Mouse (Mus musculus) NIH3T3 (cell line): ENCODE results near the gene Bank1.

Source experiments
- DNase-seq: peaks from one replicate; pipeline ENCODE4 v3.0.0-alpha.2; 2012; ENCODE audit warnings: low read depth

Gene Bank1

DNA sequence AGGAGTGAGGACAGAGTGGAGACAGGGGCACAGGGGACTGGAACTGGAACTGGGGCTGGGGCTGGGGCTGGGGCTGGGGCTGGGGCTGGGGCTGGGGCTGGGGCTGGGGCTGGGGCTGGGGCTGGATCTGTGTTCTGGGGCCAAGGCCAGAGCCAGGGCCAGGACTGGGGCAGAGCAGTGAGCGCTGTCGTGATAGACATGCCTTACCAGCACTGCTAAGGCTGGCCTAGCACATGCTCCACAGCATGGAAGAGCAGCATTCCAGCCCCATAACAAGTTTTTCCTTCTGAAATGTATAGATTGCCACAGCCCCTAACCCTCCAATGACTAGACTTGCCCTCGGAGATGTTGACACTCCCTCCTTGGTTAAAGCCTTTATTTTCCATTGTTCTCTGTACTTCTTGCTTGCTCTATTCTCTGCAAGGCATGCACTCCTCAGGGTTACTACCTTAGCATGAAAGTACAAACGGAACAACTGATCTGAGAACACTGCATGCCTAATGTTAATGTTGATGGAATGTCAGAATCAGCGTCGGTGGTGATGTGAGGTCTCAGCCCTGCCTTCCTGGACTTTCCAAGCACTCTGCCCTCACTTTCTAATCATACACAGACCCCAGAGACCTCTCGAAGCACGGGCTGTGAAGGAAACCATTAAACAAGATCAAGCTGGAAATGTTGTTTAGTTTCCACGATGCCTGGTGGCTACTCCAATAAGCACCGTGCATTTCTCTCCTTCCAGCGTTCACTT is 318.6 kb downstream of the Bank1 start:
- DNase-seq, result no peak
